Mouse (Mus musculus) spleen, postnatal 10 days (tissue): ENCODE data around the gene Agt.

Experiments used
- DNase-seq, 2 experiments: peaks; one replicate each; pipeline ENCODE4 v3.0.0; 2021 to 2022; ENCODE audit warnings: low spot score in 2 of 2

Agt gene

DNA sequence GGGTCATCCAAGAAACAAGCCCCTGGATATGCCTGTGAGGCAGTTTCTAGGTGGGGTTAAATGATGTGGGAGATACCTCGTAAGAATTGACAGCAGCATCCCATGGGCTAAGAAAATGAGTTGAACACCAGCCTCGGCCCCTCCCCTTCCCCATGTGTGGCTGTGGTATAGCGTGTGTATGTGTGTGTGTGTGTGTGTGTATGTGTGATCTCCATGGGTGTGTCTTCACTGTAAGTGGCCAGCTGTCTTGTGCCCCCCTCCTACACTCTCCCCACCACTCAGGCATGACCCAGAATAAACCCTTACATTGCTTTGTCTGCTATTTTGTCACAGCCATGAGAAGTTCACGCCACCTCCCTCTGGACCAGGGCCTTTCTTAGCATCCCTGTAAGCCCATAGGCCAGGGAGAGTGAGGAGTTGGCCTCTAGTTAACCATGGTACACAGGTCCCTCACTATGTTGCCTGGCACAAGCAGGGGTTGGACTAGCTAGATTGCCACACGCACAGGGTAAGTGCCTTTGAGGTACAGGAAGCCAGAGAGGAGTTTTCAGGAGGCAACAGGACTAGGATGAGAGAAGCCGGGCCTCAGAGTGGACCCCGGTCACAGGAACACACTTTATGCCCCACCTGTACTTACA lies 14.3 kb downstream of the Agt start:
- DNase-seq = no peak

DNA sequence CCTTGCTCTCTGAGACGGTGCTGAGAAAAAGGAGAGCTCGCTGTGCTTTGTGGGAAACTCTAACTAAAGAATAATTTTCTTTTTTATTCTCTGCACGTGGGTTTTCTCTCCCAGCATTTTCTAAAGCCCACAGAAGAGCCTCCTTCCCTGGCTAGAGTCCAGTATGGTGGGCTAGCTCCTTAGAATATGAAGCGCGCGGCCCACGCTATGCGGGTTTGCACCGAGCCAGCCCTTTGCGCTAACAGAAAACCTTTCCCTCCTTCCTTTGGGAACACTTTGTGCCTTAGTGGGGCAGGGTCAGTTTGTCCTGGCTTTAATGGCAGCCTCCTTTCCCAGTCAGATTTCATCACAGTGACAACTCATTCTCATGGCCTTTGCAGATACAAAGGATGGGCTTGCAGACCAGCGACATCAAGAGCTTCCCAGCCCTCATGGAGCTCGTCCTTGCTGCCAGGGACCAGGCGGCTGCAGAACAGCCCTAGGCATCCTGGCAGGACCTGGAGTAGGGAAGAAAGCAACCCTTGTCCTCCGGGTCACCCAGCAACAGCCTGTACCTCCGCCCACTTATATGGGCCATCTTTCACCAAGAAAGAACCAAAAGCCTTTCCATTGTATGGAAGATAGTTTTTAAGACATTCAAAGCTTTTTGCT lies 18.4 kb downstream of the Agt start:
- DNase-seq = no peak

DNA sequence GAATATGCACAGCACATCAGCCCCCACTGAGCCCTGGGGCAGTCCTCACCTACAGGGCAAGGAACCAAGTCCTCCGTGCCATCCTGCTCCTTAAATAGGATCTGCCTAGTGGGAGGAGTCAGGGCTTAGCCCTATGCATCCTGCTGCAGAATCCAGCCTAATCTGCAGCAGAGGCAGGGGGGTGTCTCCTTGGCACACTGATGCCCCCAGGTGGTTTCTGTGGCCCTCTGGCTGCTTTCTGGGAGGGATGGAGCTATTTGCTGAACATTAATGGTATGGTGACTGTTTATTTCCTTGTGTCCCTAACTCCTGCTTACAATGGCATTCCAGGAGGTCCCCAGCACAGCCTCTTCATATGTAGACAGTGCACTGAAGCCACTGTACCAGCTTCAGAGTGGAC lies 21.3 kb downstream of the Agt start:
- no peak for DNase-seq

DNA sequence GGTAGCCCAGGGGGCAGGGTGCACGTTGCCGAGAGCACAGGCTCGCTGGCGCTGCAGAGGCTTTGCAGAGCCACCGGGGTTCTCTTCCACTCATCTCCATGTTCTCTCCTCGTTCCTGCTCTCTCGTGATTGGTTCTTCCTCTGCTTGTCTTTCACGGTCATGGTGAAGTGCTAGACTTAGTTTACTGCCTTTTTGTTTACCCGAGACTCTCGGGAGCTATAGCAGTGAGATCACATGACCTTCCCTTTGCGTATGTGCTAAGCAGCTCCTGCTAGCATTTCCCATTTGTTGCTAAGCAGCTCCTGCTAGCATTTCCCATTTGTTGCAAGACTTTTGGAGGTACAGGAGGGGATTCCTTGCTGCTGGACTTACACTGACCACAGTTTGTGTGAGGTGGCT lies 22.2 kb downstream of the Agt start:
- no peak for DNase-seq

DNA sequence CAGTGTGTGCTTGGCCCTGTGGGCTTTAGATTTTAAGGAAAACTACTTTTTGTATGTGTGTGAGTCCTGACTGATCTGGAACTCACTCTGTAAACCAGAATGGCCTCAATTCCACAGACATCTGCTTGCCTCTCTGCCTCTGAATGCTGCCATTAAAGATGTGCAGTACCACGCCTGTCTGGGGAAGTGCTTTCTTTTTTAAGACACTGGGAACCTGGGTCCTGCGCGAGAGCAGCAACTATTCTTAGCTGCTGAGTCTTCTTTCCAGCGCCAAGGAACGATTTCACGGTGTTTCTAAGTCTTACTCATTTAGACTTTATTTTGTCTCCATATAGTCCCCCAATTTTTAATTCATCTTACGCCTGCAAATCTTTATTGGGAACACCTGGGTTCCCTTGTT lies 22.7 kb downstream of the Agt start:
- no peak for DNase-seq

DNA sequence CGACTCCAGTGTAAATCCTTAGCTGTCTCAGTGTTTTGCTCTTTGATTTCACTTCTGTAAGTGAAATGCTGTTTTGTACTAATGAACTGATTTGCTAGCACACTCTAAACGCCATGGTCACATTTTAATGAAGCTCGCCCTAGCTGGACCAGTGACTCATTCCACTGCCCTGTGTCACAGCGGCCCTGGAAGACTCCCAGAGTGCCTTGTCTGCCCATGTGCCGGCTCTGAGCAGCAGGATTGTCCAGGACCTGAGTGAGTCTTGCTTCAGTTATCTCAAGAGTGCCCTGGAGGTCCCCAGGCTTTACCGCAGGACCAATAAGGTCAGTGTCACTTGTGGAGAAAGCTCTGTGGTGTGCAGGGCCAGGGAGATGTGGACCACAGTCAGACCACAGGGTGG lies 23.1 kb downstream of the Agt start:
- DNase-seq = no peak

DNA sequence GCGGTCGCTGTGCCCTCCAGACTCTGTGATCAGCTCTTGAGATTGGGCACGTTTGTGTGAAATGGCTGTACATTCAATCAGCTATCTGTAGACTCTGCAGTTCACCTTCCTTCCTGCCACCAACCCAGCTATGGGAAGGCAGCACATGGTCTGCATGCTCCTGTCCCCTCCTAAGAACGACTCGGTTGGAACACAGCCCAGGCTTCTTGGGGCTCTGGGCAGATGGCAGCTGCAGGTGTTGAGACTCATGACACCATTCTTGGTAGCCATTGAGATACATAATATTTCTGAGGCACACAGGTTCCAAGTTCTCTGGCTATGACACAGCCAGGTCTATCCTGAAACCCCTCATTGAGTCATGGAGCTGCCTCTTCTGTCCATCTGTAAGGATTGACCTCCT lies 26.2 kb downstream of the Agt start:
- no peak for DNase-seq

DNA sequence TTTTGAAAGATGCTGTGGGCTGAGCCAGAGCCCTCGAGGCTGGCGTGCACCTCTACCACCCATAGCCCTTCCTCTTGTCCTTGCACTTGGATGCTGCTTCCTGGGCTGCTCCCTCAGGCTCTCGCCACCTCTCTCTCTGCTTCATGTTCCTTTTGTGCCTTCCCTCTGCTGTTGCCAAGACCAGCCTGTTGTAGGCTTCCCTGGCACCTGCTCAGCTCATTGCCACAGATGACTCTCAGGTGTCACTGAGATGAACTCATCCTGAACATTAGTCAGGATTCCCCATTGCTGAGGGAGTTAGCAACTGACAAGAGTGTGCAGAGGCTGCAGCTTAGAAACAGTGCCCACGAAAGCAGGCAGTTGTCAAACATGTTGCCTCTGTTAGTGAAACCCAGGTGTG lies 27.5 kb downstream of the Agt start:
- DNase-seq = no peak

DNA sequence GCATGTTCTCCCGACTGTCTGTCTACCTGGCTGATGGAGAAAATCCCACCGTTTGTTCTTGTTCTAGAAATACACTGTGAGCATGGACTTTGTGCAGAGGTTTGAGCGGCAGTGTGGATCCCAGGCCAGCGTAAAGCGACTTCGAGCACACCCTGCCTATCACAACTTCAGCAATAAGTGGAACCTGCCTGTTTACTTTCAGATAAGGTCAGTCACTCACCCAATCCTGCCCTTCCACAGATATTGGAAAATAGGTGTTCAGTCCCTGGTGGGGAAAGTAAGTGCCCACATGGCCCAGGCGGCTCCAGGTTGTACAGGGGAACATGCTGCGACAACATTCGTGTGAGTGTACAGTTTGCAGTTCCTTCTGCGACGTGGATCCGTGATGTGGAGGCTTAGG lies 28.6 kb downstream of the Agt start:
- no peak for DNase-seq

DNA sequence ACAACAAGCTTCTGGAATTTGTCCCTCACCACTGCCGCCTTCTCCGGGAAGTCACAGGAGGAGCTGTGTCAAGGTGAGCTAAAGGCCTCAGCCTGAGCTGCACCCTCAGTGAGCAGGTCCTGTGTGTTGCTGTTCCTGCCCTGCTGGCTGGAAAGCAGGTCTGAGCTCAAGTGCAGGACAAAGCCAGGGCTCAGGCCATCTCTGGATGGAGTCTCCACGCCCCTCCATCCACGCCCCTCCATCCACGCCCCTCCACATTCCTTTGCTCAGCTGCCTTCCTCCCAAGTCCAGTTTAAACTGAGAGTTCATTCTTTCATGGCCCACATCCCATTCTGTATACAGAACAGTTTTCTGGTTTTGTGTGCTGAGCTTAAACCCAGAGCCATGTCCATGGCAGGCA lies 34.1 kb downstream of the Agt start:
- DNase-seq = no peak

DNA sequence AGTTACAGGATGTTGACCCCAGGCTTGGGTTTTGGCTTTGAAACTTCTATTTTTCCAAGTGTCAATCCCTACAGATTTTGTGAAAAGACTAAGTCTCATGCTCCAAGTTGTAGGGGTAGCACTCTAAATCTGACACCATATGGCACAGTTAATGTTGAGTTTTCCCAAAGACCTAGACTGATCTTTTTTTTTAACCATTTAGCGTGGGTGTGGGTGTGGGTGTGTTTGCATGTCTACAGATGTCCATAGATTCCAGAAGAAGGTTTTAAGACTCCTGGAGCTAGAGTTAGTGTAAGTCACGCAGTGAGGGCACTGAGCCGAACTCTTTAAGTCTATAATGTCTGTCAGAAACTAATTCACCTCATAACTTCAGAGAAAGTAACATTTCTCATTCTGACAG lies 36.9 kb downstream of the Agt start:
- DNase-seq = no peak

DNA sequence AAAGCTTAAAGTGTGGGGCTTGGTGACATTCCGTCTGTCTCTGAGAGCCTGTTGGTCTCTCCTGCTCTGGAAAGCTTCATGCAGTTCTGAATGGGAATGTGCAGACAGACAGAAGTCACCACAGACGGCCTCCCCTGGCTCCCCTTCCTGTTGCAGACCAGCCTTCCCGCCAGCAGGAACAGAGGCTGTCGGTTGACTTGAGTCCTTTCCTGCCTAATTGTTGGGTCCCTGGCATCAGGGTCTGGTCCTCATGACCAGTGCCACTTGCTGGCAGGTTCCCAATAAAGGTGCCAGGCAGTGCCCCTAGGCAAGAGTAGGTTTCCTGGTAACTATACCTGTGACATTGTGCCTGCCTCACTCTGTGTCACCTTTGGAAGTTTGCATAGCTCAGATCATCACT lies 38.5 kb downstream of the Agt start:
- no peak for DNase-seq

DNA sequence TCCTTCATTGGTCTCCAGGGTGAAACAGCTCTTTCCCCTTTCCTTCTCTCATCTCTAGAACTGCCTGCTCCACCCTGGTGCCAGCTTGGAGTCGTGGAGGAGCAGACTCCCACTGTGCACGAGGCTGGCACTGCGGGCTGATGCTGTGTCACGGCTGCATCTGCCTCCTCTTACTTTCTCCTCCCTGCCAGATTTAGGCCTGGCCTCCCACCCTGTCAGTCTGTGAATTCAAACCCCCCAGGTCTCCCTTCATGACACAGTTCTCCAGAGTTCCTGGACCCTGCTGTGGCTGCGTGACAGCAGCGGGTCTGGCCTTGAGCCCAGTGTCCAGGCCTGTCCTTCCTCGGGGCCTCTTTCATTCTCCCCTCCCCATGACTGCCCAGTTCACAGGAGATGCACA lies 39.0 kb downstream of the Agt start:
- no peak for DNase-seq

DNA sequence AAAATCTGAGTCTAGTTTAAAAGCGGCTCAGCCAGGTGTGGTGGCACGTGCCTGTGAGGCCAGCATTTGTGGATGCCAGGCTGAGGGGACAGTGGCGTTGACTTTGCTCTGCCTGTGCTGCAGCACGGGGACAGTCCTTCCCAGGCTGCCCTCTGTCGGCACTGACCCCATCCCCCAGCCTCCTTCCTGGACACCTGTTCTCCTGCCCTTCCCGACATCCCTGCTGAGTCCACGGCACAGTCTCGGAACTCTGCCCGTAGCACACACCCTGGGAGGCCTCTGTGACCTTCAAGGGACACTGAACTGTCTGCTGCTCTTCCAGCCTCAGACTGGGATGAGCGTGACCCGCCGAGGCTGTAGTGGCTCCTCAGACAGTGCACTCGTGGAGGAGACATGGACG lies 39.4 kb downstream of the Agt start:
- DNase-seq = no peak

DNA sequence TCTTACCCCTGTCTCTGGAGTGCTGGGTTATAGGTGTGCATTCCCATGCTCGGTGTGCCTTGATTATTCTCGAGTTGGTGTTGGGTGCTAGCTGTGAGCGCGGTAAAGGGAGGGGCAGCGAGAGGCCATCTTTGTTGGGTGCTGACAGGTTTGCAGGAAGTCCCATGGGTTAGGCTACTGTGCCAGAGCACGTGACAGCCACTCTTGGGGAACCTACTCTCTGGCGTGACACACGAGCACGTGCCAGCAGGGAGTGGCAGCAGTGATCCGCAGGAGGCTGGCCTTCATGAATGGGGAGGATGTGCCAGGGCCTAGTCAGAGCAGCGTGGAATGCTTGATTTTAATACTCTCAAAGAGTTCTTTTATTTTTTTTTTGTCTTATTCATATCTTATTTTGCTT lies 43.2 kb downstream of the Agt start:
- no peak for DNase-seq

DNA sequence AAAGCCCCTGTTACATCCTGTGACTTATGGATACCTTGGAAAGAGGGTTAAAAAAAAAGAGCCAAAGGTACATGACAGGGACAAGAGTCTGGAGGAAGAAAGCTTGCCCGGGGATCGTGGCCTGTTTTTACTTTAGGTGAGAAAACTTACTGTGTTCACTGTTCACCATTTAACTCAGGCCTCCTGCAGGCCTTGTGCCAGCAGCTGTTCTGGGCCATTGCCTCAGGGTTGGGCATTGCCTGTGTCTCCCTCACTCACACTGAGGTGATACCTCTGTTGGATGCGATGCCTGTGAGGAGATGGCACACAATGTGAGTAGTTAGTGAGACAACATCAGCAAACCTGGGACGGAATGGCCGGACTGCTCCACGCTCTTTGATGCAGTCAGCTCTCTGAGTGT lies 47.6 kb downstream of the Agt start:
- no peak for DNase-seq

DNA sequence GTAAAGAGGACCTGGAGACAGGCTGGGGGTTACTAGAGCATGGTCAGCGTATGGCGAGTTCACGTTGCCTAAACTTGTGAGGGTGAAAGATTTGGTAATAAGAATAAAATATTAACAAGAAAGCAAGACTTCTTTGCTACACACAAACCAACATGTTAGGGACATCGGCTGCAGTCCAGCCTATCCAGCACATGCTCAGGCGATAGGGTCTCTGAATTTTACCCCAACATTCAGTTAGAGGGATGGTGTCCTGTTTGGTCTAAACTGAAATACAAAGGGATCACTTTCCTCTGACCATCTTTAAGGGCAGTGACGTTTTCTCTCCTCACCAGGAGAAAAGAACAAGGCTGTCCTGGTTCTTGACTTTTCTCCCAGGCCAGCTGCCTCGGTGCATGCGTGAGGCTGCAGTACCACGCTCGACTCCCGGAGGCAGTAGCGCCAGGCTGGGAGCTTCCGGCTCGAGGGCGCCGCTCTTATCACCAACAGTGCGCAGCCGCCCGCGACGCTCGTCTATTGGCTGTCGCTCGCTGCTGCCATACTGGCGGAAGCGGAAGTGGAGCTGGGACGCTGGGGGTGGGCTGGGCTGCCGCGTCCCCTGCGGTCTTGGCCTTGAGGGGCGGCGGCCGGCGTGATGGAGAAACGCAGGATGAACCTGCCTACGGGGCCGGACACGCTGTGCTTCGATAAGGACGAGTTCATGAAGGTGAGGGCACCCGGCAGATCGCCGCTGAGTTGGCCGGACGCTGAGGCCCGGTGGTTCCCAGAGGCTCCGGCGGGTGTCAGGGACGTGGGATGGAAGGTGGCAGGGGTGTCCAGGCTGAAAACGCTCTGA lies 49.0 kb downstream of the Agt start, which contains the start of gene Cog2:
TSS of gene Cog2 (plus strand) at position 519 of the 832 bp plus-strand sequence.
- DNase-seq = peak; percentile 78 to 92

DNA sequence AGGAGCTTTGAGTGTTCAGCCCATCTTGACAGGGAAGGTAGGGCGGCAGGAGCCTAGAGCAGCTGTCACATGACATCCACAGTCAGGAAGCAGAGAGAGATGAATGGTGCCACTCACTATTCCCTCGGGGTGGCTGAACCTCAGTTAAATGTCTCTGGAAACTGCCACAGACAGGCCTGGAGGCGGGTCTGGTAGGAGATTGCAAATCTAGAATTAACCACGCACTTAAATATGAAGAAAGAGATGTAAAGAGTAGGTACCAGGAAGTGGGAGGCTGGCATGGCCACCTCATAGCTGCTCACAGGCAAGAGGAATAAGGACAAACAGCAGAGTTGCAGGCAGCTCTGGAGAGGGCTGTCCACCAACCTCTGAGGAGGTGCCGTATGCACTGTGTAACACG lies 52.4 kb downstream of the Agt start:
- no peak for DNase-seq

DNA sequence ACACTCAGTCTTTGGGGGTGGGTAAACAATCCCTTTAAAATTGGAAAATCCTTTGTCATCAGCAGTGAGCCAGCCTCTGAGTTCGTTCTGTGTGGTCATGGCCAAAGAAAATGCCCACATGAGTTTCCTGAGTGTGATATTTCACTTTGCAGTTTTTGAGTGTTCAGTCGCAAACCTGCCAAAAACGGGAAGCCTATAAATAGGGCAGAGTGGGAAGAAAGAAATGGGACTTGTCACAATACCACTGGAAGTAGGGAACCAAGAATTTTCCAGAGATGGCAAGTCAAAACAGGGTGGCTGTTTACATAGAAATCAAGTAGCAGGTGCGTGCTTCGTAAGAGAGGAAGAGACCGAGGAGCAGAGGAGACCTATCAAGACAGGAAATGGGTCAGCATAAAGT lies 53.0 kb downstream of the Agt start:
- no peak for DNase-seq

DNA sequence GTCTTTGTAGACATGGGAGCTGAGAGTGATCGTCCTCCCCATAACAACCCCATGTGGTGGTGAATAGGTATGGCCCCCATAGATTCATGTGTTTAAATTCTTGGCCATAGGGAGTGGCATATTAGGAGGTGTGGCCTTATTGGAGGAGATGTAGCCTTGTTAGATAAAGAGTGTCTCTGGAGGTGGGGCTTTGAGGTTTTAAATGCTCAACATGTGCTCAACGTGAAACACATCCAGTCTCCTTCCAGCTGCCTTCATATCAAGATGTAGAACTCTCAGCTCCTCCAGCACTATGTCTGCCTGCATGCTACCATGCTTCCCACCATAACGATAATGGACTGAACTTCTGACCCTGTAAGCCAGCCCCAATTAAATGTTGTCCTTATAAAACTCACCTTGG lies 53.5 kb downstream of the Agt start:
- no peak for DNase-seq

DNA sequence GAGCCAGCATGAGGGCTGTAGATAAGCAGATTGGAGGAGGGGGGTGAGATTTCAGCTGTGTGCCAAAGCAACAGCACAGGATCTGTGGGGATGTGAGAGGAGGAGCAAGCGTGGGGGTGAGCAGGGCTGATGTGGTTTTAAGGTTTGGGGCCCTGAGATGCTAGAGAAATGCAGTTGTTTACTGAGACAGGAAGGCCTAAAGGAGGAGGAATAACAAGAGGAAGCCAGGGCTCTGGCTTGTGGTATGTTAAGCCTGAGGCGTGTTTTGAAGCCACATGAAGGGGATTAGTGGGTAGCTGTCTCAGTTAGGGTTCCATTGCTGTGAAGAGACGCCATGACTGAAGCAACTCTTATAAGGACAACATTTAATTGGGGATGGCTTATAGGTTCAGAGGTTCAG lies 60.4 kb downstream of the Agt start:
- DNase-seq = no peak

DNA sequence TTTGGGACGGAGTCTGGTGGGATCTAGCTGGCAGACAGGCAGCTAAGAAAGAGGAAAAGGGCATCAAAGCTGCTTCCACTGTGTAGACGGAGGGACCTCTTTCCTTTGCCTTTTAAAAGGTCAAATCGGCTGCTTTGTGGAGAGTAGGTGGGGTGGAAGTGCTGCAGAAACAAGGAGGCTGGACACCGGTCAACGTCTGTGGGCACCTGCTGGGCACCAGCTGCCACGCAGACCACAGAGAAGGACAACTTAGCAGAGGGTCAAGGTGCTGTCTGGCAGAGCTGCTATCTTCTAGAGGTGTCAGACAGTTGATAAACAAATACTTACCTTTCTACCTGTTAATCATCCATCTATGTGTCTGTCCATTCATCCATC lies 61.2 kb downstream of the Agt start:
- no peak for DNase-seq
